ENCODE assay signal across 13 mouse cellular contexts in genomic region chr3:69813005-69813695, GRCm38 (mm10). TPM values are rescaled to one million over a fixed set of nuclear protein-coding genes. Genes with fewer than 3 reads are reported as not detected.
"Had no signal": no experiment of that assay in that cellular context is flagged by ENCODE, and none has a peak within 500 bp of the region (broad histone marks: within the 10 kb centered on the region; RNA-seq: fewer than 3 reads in every experiment).

No protein-coding gene starts in this region.

- ATAC-seq: inflammation-experienced regulatory T-cells, adult 6 months; lung, postnatal 0 days; midbrain, embryonic 16.5 days had no signal

- H3K9me3 ChIP-seq: limb, embryonic 13.5 days; neural tube, embryonic 13.5 days had no signal

- H3K4me2 ChIP-seq: limb, embryonic 13.5 days; midbrain, embryonic 11.5 days; neural tube, embryonic 13.5 days had no signal

- H3K27ac ChIP-seq: limb, embryonic 13.5 days; liver, embryonic 14.5 days; neural tube, embryonic 13.5 days had no signal

- H3K9ac ChIP-seq: limb, embryonic 13.5 days; liver, embryonic 14.5 days; neural tube, embryonic 13.5 days had no signal

- H3K36me3 ChIP-seq: limb, embryonic 13.5 days; neural tube, embryonic 13.5 days had no signal

- DNase-seq: kidney, postnatal 14 days; left cerebral cortex, postnatal 4 days; lung, adult 18-20 months; lung, postnatal 36 days; right cerebral cortex, postnatal 25 days; thymus, postnatal 14 days had no signal

- H3K27me3 ChIP-seq: limb, embryonic 13.5 days; neural tube, embryonic 13.5 days had no signal

- H3K4me3 ChIP-seq: limb, embryonic 13.5 days; neural tube, embryonic 13.5 days had no signal

- H3K4me1 ChIP-seq: limb, embryonic 13.5 days; neural tube, embryonic 13.5 days had no signal

RNA-seq across cellular contexts. Expression of gene Sptssb, which starts 46.6 kb away (rescaled TPM):
- polyA plus RNA-seq: inflammation-experienced regulatory T-cells, adult 6 months had no signal
